Mouse (Mus musculus): Measurements from ENCODE around the gene Nbeal2.

Nbeal2 gene

DNA sequence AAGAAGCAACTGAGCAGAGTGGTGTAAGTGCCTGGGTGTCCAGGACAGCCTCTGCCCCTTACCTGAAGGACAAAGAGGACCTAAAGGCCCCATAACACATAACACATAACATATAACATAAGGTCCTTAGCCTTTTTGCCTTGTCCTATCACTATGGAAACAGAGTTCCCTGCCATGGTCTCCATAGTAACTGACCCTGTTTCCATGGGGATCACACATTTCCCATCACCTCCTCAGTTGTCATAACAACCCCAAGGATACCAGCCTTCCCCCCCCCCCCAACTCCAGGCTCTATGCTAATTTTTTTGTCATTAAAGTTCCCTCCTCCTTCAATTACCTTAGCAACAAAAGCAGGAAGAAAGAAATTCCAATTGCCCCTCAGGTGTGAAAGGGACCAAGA, 4.2 kb downstream of the Nbeal2 start:
- DNase-seq (ENCODE audit: low spot score in 2 of 2): no peak

DNA sequence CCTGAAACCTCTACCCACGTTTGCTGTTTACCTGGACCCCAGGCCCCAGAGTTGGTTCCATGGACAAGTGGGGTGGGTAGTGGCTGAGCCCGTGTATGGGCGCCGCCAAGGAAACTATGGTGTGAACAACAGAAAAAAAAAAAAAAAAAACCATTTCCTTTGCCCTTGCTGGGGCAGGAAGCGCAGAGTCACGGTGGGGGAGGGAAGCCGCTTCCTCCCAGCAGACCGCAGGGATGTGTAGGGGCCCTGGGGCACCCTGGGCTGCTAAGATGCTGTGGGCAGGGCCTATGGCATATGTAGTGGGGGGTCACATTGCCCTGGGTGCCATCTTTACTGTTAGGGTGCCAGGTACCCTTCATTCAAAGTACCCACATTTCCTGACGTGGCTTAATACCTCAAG, 8.7 kb downstream of the Nbeal2 start:
- no peak for DNase-seq (ENCODE audit: low spot score in 2 of 2)

DNA sequence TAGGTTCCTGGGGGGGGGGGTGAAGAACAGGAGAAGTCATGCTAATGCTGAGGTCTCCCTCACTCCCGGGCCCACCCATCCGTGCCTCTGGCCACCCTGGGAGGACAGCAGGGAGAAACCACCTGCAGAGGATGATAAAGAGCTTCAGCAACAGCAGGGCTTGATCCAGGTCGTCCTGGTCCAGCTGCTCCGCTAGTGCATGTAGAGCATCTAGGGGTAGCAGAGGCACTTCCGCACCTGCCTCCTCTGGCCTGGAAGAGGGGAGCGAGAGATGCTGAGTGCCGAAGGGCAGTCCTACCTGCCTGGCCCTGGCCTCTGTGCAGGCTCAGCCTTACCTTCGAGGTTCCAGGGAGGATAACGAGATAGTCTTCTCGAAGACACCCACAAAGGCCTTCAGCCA, 9.7 kb downstream of the Nbeal2 start:
- no peak for DNase-seq (ENCODE audit: low spot score in 2 of 2)

DNA sequence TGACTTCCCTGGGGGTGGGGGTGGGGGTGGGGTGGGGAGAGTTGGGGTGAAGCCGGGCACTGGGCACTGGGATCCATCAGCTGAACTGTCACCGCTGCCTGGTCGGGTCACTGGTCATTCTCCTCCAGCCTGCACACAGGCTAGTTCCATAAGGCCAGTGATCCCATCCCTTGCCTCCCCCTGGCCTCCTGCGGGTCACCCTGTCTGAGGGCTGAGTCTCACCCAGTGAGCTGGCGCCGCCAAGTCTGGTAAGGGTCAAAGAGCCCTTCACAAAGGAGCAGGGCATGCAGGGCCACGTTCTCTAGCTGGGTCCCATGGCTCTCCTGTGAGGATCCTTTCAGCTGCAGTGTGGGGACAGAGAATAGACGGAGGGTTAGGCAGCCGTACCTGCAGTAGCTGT, 10.2 kb downstream of the Nbeal2 start:
- no peak for DNase-seq (ENCODE audit: low spot score in 2 of 2)

DNA sequence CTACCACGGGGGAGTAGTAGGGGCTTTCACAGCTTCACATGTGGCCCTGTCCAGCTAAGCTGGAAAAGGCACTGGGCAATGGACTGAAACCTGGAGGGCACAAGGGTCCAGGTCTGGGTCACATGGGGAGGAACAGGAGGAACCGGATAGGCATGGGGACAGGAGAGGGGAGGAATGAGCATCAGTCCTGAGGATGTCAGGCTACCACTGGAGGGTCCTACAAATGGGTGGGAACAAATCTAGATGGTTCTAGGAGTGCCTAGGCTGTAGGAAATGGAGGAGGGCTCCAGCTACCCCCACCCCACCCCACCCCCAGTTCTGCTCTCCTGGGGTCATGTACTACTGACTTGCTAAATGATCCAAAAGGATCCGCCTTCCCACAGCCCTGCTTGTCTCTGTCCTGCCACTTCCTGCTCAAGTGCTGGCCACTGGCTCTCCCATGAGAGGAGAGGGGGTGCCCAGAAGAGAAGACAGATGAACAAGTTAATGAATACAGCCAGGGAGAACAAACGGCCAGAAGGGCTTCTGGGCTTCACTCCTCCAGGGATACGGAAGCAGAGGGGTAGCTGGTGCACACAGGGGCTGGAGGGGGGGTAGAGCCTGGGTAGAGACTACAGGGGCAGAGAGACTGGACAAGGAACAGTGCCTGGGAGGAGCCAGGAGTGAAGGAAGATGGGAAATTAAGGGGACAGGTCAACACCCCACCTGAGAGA, 11.0 kb downstream of the Nbeal2 start:
- DNase-seq (ENCODE audit: low spot score in 2 of 2): no peak

DNA sequence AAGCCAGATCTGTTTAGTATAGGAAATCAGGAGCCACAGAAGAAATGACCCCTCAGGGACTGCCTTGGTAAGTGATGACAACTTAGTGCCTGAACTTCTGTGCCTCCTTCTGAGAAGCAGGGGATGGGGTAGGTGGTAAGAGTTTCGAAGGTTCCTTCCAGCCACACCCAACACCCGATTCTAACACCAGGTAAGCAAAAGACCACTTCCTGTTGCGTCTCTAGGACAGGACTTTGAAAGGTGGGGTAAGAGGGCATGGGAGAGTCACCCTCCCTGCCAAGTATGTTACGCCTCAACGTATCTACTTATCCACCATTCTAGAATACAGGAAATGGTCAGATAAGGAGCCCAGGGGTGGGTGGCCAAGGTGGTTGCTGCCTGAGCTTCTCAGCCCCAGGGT, 13.0 kb downstream of the Nbeal2 start:
- DNase-seq (ENCODE audit: low spot score in 2 of 2): no peak

DNA sequence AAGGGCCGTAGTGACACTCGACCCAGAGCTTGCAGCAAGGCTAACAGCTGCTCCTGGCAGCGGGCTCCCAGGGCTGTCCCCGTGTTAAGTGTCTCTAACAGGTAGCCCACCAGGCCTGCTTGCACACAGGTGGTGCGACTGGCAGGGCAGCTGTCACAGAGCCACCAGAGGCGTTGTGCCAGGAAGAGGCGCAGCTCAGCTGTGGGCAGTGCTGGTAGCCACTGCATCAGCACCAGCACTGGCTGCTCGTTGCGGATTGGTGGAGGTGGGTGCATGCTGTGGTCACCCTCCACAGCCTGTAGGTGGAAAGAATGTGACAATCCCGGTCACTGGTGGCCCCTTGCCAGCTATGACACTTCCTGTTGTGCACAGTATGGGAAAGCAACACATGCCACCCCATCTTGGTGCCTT, 15.3 kb downstream of the Nbeal2 start:
- DNase-seq (ENCODE audit: low spot score in 2 of 2): no peak

DNA sequence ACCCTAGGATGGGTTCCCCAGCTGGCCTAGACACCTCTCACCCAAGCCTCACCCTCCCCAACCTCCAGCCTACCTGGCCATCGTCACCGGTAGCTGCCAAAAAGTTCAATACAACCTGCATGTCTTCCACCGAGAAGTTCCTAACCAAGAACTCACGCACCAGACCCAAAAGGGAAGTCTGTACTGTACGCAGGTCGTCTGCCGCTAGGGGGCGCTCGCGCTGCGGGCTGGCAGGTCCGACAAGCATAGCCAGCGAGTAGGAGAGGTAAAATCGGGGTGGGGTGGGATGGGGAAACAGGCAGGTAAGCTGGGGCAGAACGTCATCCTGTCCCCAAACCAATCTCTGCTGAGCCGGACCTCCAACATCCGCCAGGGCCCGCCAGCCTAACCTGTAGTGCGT, 18.7 kb downstream of the Nbeal2 start:
- peak; percentile 82 to 86 for DNase-seq (ENCODE audit: low spot score in 2 of 2)

DNA sequence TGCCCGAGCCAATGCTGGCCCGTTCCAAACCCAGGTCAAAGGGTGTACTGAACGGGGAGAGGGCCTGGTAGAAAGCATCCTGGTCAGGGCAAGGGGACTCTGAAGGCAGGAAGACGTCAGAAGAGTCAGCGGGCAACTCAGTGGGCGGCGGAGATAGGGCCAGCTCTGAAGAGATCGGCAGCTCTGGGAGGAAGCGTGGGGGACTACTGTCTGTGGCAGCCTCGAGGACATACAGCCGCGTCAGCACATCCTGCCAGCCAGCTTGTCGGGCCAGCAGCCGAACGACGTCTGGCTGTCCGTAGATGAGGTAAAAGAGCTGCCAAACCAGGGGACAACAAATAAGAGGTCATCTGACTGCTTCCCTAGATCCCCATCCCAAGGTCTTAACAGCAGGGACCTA, 20.1 kb downstream of the Nbeal2 start:
- DNase-seq (ENCODE audit: low spot score in 2 of 2): no peak

DNA sequence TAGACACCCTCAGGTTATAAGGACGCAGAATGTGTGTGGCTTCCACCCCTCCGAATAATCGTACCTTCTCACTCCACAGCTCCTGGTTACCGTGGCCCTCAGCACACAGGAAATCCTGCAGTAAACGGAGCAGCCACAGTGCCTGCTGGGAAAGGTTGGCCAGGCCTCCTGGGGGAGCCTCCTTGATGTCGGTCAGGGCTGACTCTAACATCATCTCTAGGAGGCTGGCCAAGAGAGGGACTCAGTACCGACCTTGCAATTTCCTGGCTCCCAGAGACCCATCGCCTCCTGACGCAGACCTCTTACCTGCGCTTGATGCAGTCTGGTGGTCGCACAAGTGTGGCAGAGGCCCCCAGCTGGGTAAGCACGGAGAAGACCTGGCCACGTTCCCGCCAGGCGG, 21.3 kb downstream of the Nbeal2 start:
- DNase-seq (ENCODE audit: low spot score in 2 of 2): no peak

DNA sequence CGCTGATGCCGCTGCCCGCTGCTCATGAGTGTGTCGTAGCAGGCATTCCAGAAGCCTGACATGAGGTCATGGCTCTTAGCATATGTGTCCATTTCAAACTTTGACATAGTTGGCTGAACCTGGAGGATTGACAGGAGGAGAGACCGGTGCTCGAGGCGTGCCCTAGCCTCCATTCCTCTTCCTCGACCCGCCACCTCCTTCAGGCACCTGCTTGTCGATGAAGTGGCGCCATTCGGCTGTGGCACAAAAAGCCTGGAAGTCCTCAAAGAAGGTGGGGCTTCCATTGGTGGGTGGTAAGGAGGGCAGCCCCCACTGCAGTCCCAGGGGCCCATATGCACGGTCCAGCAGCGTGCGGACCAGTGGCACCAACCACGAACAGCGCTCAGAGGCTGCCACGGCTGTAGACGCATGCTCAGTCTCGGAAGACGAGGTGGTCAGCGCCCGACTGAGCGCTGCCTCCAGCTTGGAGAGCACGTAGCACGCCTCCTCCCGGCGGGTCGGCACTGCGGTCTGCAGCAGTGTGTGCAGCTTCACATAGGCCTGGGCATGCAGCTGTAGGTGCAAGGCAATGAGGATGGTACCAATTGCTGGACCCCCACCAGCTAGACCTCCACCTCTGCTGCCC, 22.2 kb downstream of the Nbeal2 start:
- DNase-seq (ENCODE audit: low spot score in 2 of 2): no peak

DNA sequence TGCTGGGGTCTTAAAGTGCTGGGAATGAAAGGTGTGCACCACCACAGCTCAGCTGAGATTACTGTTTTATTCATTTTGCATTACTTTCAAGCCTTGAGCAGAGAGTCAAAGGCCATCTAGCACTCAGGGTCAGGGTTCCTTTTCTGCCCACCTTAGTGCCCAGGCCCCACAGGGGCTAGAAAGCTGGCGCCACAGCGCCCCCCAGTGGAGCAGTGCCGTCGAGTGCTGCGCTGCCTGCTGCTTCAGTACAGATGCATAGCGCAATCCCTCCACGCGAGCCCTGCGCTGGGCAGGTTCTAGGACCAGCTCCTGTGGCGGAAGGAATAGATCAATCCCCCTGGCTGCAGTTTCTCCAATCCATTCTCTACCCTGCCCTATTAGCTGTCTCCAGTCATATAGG, 22.8 kb downstream of the Nbeal2 start:
- no peak for DNase-seq (ENCODE audit: low spot score in 2 of 2)

DNA sequence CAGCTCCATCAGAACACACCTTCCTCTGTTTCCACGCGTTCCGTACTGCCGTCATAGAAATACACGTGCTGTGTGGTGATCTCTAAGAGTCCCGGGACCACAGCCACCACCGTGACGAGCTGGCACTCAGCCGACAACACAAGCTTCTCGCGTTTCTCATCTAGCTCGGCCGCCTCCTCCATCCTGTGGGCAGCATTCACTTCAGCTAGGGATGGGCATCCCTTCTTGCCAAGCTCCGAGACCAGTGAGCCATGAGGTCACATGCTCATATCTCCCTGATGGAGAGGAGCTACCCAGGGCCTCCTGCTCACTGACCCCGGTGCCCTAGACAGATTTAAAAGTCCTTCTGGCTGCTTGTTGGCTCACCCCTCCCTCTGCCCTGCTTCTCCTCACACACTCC, 23.8 kb downstream of the Nbeal2 start:
- no peak for DNase-seq (ENCODE audit: low spot score in 2 of 2)

DNA sequence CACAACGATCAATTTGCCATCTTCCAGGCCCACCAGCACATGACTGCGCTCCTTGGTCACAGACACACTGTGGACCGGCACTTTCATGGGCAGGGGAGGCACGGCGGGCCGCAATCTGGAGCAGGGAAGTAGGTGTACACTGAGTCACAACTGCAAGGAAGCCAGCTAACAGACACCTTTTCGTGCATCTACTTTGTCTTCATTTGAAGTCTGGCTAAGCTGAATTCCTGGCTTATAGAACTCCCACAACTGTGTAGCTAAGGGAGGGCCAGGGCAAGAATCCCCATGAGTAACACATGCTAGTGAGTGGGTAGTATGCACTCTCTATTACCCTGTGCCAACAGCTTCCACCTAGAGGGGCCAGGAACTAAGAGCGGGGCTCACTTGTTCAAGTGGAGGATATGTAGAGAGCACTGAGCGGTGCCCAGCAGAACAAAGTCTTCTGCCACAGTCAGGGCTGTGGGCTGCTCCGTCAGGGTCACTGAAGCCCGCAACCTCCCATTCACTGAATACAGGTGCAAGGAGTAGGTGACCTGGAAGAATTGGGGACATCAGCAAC, 28.5 kb downstream of the Nbeal2 start:
- no peak for DNase-seq (ENCODE audit: low spot score in 2 of 2)

DNA sequence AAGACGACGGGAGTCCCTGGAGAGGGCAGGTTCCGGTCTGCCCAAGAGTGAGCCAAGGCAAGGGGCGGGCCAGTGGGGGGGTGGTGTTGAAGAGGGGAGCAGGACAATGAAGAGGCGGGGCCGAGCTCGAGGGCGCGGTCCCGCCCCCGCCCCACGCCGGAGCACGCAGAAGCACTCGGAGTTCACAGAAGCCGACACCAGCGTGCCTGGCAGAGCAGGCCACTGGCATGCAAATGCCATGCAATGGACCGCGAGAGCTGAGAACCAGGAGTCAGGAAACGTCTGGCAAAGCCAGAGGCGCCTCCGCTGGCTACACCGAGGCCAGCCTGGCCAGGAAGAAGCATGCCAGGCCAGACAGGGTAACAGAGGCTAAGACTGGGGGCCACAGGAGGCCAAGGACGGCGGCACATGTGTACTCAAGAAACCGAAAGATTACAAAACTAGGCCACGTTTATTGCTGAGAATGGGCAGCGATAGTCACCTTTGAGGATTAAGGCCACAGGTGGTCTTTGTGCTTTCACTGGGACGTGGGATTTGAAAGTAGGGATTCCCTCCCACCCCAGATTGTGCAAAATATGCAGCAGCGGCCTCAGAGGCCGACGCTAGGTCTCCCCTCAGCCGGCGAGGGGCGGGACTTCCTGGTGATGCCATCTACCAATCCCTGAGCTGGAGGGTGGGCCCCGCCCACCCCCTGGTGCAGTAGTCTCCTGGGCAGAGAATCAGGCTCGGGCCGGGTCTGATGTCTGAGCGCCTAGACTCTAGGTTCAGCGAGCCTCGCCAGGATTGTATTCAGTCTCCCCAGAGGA, 29.4 kb downstream of the Nbeal2 start, which contains the start of gene Nradd:
Nradd (minus strand) TSS at position 92 of the 806 bp plus-strand sequence.
- DNase-seq (ENCODE audit: low spot score in 2 of 2): peak; percentile 65 to 83

DNA sequence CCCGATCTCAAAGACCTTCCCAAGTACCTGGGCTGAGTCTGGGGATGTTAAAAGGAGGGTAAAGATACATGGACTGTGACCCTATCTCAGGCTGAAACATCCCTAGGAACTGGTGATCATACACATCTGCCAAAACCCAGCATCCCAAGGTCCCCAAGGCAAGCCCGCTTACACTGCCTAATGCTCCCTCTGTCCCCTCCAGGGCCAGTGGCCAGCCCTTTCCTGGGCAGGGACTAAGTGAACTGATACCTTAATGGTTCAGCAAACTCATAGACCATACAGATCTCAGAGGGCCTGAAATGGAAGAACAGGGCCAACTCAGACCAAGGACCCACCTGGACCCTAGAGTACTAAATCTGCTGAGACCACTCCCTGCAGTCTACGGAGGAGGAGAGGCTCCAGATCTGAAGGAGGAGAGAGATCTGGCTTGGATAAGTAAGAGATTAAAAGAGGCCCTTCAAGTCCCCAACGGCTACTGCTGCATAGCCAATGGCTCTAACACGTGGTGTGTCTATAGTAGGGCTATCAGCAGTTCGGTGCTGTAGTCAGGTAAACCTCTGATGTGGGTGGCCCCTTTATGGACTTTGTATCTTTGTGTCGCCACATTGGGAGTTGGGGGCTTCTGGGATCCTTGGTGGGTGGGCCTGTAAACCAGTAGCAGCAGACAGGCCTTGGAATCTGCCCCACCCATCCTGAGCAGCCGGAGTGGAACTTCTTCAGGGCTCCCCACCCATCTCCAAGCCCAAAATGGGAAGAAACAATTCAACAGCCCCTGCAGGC, 30.4 kb downstream of the Nbeal2 start:
- no peak for DNase-seq (ENCODE audit: low spot score in 2 of 2)

DNA sequence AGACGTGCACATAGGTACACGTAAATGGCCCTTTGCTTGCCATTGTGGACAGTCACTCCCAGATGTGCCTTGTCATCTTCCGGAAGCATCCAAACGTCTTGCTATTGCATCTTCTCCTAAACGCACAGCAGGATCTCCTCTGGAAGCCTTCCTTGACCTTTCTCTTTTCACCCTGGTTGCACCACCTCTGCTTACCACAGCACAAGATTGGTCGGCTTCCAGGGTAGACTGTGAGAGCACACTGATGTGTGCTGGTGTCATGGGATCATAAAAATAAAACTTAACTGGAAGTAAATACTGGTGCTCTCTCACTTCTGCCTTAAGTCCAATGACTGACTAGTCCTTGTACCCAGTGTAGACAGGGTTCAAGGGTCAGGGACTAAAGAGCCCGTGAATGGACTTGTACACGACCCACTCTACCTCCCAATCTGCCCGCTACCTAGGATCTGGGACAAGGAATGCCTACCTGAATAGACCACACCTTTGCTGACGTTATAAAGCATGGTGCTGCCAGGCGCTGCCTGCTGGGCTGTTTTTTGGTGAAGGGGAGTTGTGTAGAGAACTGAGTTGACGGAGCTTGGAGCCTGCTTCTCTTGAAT, 31.2 kb downstream of the Nbeal2 start:
- DNase-seq (ENCODE audit: low spot score in 2 of 2): no peak

DNA sequence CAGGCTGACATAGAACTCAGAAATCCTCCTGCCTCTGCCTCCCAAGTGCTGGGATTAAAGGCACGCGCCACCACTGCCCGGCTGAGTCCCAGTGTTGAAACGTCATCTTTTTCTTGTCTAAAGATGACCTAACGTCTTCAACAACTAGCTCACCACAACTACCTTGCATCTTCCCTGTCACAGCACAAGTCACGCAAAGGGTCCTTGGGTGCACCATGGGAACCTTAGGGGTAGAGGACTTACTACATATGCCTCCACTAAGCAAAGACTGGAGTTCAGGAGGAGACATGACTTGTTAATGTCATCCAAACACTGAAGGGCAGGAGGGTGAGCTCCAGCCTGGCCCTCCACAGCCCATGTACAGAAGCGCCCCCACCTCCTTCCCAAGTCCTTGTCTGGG, 33.3 kb downstream of the Nbeal2 start:
- no peak for DNase-seq (ENCODE audit: low spot score in 2 of 2)

DNA sequence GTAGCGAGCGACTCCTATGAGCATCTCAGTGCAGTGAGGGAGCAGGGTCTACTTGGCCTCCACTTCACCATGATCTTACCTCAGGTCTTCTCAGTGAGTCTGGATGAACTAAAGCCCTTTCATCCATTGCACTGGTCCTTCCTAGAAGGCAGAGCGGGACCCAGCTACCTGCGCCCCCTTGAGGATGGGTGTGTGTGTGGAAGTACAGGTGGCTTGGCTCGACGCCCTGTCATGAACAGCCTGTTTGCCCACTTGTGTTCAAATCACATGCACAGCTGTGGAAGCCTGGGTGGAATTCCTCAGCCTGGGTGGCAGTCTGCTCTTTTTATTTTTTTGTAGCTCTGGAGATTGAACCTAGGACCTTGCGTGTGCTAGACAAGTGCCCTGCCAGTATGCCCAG, 33.8 kb downstream of the Nbeal2 start:
- DNase-seq (ENCODE audit: low spot score in 2 of 2): no peak

DNA sequence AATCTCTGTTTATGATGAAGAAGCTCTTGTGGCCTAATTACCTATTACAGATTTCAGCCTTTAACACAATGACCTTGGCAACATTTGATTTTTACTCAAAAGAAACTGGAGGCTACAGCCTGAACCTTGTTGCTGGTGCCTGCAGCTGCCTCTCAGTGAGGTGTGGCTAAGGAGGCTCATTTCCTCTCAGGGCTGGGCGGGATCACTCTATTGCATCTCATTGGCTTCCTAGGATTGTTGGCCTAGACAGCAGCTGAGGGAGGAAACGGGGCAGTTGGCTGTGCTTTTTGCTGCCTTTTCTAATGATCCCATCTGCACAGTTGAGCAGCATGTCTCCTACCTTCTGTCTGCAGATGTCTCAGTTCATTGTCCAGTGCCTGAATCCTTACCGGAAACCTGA, 36.9 kb downstream of the Nbeal2 start:
- no peak for DNase-seq (ENCODE audit: low spot score in 2 of 2)

DNA sequence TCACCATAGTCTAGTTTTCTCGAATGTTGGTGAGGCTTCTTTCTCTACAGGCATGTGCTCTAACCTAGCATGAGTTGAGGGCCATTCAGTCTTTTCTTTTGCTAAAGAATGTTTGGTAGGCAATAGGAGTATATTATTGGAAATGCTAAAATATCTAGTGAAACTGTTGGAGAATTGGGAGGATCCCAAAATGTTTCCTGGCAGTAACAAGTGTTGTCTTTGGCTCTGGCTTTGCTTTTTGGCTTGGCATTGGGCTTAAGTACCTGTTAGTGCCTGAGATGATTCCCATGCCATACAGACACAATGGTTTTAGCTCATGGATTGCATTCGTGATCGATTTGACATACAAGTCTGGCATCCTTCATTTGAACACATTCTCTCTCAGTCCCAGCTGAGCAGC, 42.5 kb downstream of the Nbeal2 start:
- no peak for DNase-seq (ENCODE audit: low spot score in 2 of 2)
